Mouse (Mus musculus) MEL (cell line): ENCODE data around the gene Pabpc1l. TPM values are rescaled to one million over a fixed set of nuclear protein-coding genes. Genes with fewer than 3 reads are reported as not detected.
A peak's percentile ranks its signal among the peaks of the same experiment; 100 is the strongest.

Source experiments
- DNase-seq: peaks from one replicate; pipeline ENCODE4 v3.0.0; 2011; ENCODE audit warnings: low read depth, low spot score
- H3K27ac ChIP-seq: 2 replicates; pipeline ENCODE4 v1.5.1; 2012; ENCODE audit warnings: low read depth, mild to moderate bottlenecking, control low read depth, low read length, moderate library complexity; ENCODE audit not compliant: control insufficient read depth
- H3K27me3 ChIP-seq, 2 experiments: fragments of 150-350 bp in 1 of 2; sonication (generic) in 1 of 2; 2 replicates each; pipeline ENCODE4 v1.6.1; 2012; ENCODE audit warnings: low read length in 2 of 2, mild to moderate bottlenecking in 2 of 2, improper control_type of control experiment in 1 of 2, moderate library complexity in 1 of 2; ENCODE audit not compliant: insufficient read depth in 2 of 2, control insufficient read depth in 1 of 2
- H3K36me3 ChIP-seq, 2 experiments: 2 replicates each; pipeline ENCODE4 v1.6.1; 2012 to 2014; ENCODE audit warnings: low read length in 2 of 2, improper control_type of control experiment in 1 of 2, inconsistent platforms in 1 of 2, mild to moderate bottlenecking in 1 of 2; ENCODE audit not compliant: insufficient read depth in 2 of 2, control insufficient read depth in 1 of 2
- H3K4me1 ChIP-seq, 2 experiments: fragments of 150-350 bp in 1 of 2; sonication (generic) in 1 of 2; 2 replicates each; pipeline ENCODE4 v1.6.1; 2012; ENCODE audit warnings: low read length in 2 of 2, improper control_type of control experiment in 1 of 2, mild to moderate bottlenecking in 1 of 2; ENCODE audit not compliant: insufficient read depth in 2 of 2, control insufficient read depth in 1 of 2
- H3K4me3 ChIP-seq, 2 experiments: fragments of 150-350 bp in 1 of 2; sonication (generic) in 1 of 2; 2 replicates each; pipeline ENCODE4 v1.5.1; 2012; ENCODE audit warnings: low read depth in 2 of 2, low read length in 2 of 2, mild to moderate bottlenecking in 2 of 2, moderate library complexity in 2 of 2, control low read depth in 1 of 2, improper control_type of control experiment in 1 of 2; ENCODE audit not compliant: control insufficient read depth in 1 of 2, insufficient read depth in 1 of 2
- H3K79me2 ChIP-seq: 2 replicates; pipeline ENCODE4 v1.6.1; 2012; ENCODE audit warnings: mild to moderate bottlenecking, low read length, moderate library complexity; ENCODE audit not compliant: control insufficient read depth, poor library complexity, insufficient read depth
- H3K9ac ChIP-seq: 2 replicates; pipeline ENCODE4 v1.6.1; 2012; ENCODE audit warnings: low read depth, mild to moderate bottlenecking, control low read depth, low read length, moderate library complexity; ENCODE audit not compliant: control insufficient read depth, poor library complexity, severe bottlenecking
- H3K9me3 ChIP-seq: fragments of 150-350 bp; sonication (generic); replicated peaks from 2 replicates; pipeline ENCODE4 v1.6.1; 2012; ENCODE audit warnings: mild to moderate bottlenecking, low read length, improper control_type of control experiment, moderate library complexity; ENCODE audit not compliant: insufficient read depth
- BHLHE40 ChIP-seq: IDR thresholded peaks from 2 replicates; pipeline ENCODE4 v1.6.1; 2012; ENCODE audit warnings: low read depth, mild to moderate bottlenecking, inconsistent platforms, low read length, improper control_type of control experiment, borderline replicate concordance
- CHD1 ChIP-seq: IDR thresholded peaks from 2 replicates; pipeline ENCODE4 v1.6.1; 2012; ENCODE audit warnings: low read depth, mild to moderate bottlenecking, inconsistent platforms, low read length, improper control_type of control experiment
- CTCF ChIP-seq, 3 experiments: IDR thresholded peaks in 2 of 3; conservative IDR thresholded peaks in 1 of 3; 2 replicates each; pipeline ENCODE4 v1.5.1; 2011 to 2012; ENCODE audit warnings: low read length in 3 of 3, low read depth in 2 of 3, mild to moderate bottlenecking in 2 of 3, improper control_type of control experiment in 1 of 3, inconsistent platforms in 1 of 3, mixed read lengths in 1 of 3, moderate library complexity in 1 of 3; ENCODE audit not compliant: control insufficient read depth in 1 of 3, insufficient read depth in 1 of 3, poor library complexity in 1 of 3, severe bottlenecking in 1 of 3
- E2F4 ChIP-seq: IDR thresholded peaks from 2 replicates; pipeline ENCODE4 v1.6.1; 2011; ENCODE audit warnings: low read depth, low read length, improper control_type of control experiment, borderline replicate concordance
- ELF1 ChIP-seq: IDR thresholded peaks from 2 replicates; pipeline ENCODE4 v1.6.1; 2014; ENCODE audit warnings: low read depth, mild to moderate bottlenecking, inconsistent platforms, low read length, improper control_type of control experiment, moderate library complexity
- EP300 ChIP-seq, 2 experiments: IDR thresholded peaks; 2 replicates each; pipeline ENCODE4 v1.6.1; 2011; ENCODE audit warnings: improper control_type of control experiment in 2 of 2, low read length in 2 of 2, low read depth in 1 of 2, mild to moderate bottlenecking in 1 of 2
- ETS1 ChIP-seq: IDR thresholded peaks from 2 replicates; pipeline ENCODE4 v1.6.1; 2012; ENCODE audit warnings: low read depth, mild to moderate bottlenecking, inconsistent platforms, low read length, improper control_type of control experiment, moderate library complexity
- GABPA ChIP-seq: IDR thresholded peaks from 2 replicates; pipeline ENCODE4 v1.6.1; 2012; ENCODE audit warnings: low read depth, mild to moderate bottlenecking, inconsistent platforms, low read length, improper control_type of control experiment, moderate library complexity
- GATA1 ChIP-seq: IDR thresholded peaks from 2 replicates; pipeline ENCODE4 v1.6.1; 2011; ENCODE audit warnings: low read depth, low read length, improper control_type of control experiment
- HCFC1 ChIP-seq: IDR thresholded peaks from 2 replicates; pipeline ENCODE4 v1.6.1; 2012; ENCODE audit warnings: low read depth, mild to moderate bottlenecking, inconsistent platforms, low read length, improper control_type of control experiment, moderate library complexity
- JUND ChIP-seq: IDR thresholded peaks from 2 replicates; pipeline ENCODE4 v1.6.1; 2011; ENCODE audit warnings: low read depth, mild to moderate bottlenecking, improper control_type of control experiment, low read length
- KAT2A ChIP-seq: conservative IDR thresholded peaks from 2 replicates; pipeline ENCODE4 v1.6.1; 2012; ENCODE audit warnings: low read depth, low read length, improper control_type of control experiment, inconsistent platforms
- MAX ChIP-seq: IDR thresholded peaks from 2 replicates; pipeline ENCODE4 v1.6.1; 2011; ENCODE audit warnings: low read length, improper control_type of control experiment
- MXI1 ChIP-seq: IDR thresholded peaks from 2 replicates; pipeline ENCODE4 v1.6.1; 2011; ENCODE audit warnings: mild to moderate bottlenecking, low read depth, low read length, improper control_type of control experiment
- MYB ChIP-seq: IDR thresholded peaks from 2 replicates; pipeline ENCODE4 v1.6.1; 2011; ENCODE audit warnings: mild to moderate bottlenecking, low read depth, low read length, improper control_type of control experiment
- MYC ChIP-seq: IDR thresholded peaks from 2 replicates; pipeline ENCODE4 v1.6.1; 2011; ENCODE audit warnings: low read depth, mild to moderate bottlenecking, low read length, improper control_type of control experiment, moderate library complexity
- NELFE ChIP-seq: IDR thresholded peaks from 2 replicates; pipeline ENCODE4 v1.6.1; 2011; ENCODE audit warnings: low read depth, low read length, improper control_type of control experiment
- POLR2AphosphoS5 ChIP-seq: IDR thresholded peaks from 2 replicates; pipeline ENCODE4 v1.6.1; 2012; ENCODE audit warnings: low read depth, borderline replicate concordance, mild to moderate bottlenecking, inconsistent platforms, low read length, moderate library complexity, mixed read lengths
- RCOR1 ChIP-seq: IDR thresholded peaks from 2 replicates; pipeline ENCODE4 v1.6.1; 2012; ENCODE audit warnings: low read depth, mild to moderate bottlenecking, inconsistent platforms, low read length, improper control_type of control experiment
- SIN3A ChIP-seq: IDR thresholded peaks from 2 replicates; pipeline ENCODE4 v1.6.1; 2012; ENCODE audit warnings: low read length, improper control_type of control experiment, inconsistent platforms
- SMC3 ChIP-seq: IDR thresholded peaks from 2 replicates; pipeline ENCODE4 v1.6.1; 2011; ENCODE audit warnings: low read depth, low read length, improper control_type of control experiment
- TAL1 ChIP-seq: IDR thresholded peaks from 2 replicates; pipeline ENCODE4 v1.6.1; 2012; ENCODE audit warnings: mild to moderate bottlenecking, inconsistent platforms, low read length, moderate library complexity, mixed read lengths
- TCF12 ChIP-seq: IDR thresholded peaks from 2 replicates; pipeline ENCODE4 v1.6.1; 2014; ENCODE audit warnings: low read depth, mild to moderate bottlenecking, inconsistent platforms, low read length, improper control_type of control experiment, moderate library complexity
- UBTF ChIP-seq: IDR thresholded peaks from 2 replicates; pipeline ENCODE4 v1.6.1; 2012; ENCODE audit warnings: low read depth, mild to moderate bottlenecking, inconsistent platforms, low read length, improper control_type of control experiment, moderate library complexity, borderline replicate concordance; ENCODE audit not compliant: insufficient read depth
- USF1 ChIP-seq: IDR thresholded peaks from 2 replicates; pipeline ENCODE4 v1.6.1; 2014; ENCODE audit warnings: low read depth, mild to moderate bottlenecking, inconsistent platforms, low read length, improper control_type of control experiment, moderate library complexity
- USF2 ChIP-seq, 2 experiments: IDR thresholded peaks; 2 replicates each; pipeline ENCODE4 v1.6.1; 2011 to 2012; ENCODE audit warnings: improper control_type of control experiment in 2 of 2, low read length in 2 of 2, borderline replicate concordance in 1 of 2, inconsistent platforms in 1 of 2, low read depth in 1 of 2, mild to moderate bottlenecking in 1 of 2; ENCODE audit not compliant: insufficient read depth in 1 of 2
- ZC3H11A ChIP-seq: IDR thresholded peaks from 2 replicates; pipeline ENCODE4 v1.6.1; 2012; ENCODE audit warnings: low read depth, mild to moderate bottlenecking, inconsistent platforms, low read length, improper control_type of control experiment
- ZKSCAN1 ChIP-seq: IDR thresholded peaks from 2 replicates; pipeline ENCODE4 v1.6.1; 2012; ENCODE audit warnings: low read depth, mild to moderate bottlenecking, inconsistent platforms, low read length, improper control_type of control experiment, moderate library complexity
- ZNF384 ChIP-seq: IDR thresholded peaks from 2 replicates; pipeline ENCODE4 v1.6.1; 2012; ENCODE audit warnings: low read depth, mild to moderate bottlenecking, inconsistent platforms, low read length, improper control_type of control experiment
- polyA plus RNA-seq, 2 experiments: library from polyadenylated mRNA; stranded (reverse) in 1 of 2; unstranded in 1 of 2; fragments of >175 nt in 1 of 2; fragments of >200 nt in 1 of 2; gene quantifications; 2 replicates each; pipeline versions ENCODE4 v1.2.1 to v1.2.4; 2012; ENCODE audit warnings: low replicate concordance in 2 of 2, low read depth in 1 of 2; ENCODE audit not compliant: insufficient read length in 2 of 2, insufficient read depth in 1 of 2, missing spikeins in 1 of 2
- total RNA-seq: library from RNA; depleted of rRNA; stranded (reverse); fragments of 300-350 nt; gene quantifications from 2 replicates; pipeline ENCODE4 v1.2.3, GENCODE M21; 2012

Gene Pabpc1l
- total and polyA plus RNA-seq, 3 experiments = 0.27 to 0.40 TPM; not detected in 1

DNA sequence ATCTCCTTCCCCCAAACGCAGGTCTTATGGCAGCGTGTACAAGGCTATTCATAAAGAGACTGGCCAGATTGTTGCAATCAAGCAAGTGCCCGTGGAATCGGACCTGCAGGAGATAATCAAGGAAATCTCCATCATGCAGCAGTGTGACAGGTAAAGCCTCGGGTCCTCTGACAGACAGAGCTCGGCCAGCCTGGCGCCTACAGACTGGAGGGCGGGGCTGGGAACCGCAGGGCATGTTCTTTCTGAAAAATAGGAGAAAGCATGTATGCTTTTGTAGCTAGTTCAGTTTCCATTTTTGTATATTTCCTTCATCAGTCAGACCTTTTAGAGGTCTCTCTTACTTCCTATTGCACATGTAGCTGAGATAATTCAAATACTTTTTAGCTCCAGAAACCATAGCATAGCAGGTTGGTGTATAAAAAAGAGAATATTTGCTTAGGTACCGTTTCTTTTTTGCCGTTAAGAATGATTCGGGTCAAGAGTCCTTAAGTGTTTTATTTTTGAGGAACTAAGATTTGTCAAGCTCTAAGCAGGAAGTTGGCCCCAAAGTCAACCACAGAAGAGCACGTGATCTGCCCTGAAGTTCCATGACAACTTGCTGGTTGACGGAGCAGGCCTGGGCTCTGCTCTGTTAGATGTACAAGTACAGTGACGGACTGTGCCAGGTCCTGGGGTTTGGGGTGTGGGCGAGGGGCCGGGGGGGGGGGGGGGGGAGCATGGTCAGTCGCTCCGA, 58.5 kb downstream of the Pabpc1l start:
- H3K36me3 ChIP-seq = peaks cover 18 to 27% of the 10 kb centered on the region in 2 experiments

DNA sequence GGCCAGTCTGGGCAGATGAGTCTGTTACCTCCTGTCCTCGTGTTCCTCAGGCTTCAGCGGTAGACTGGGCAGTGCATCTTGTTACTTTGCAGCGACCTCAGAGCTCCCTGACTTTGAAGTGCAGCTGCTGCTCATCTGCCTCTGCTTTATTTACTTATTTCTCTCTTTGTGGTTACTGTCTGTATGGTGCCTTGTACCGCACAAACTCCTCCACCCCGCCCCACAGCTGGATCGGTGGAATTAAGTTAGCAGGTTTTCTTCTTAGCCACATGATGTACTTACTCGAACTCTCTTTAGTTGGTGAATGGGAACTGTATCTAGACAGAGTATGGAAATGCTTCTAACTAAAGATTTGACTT, 59.1 kb downstream of the Pabpc1l start:
- no peaks in the 10 kb centered on the region for H3K27me3 ChIP-seq
- no peaks in the 10 kb centered on the region for H3K9me3 ChIP-seq
- peak overlapping the region; percentile 40 for H3K9ac ChIP-seq
- no peak overlapping the region for H3K4me3 ChIP-seq
- peaks cover 18 to 21% of the 10 kb centered on the region in 2 experiments for H3K36me3 ChIP-seq
- peak; percentile 32 for DNase-seq
- H3K27ac ChIP-seq = peak overlapping the region; percentile 81
- peaks cover 2% of the 10 kb centered on the region for H3K79me2 ChIP-seq
- peaks cover 16 to 18% of the 10 kb centered on the region in 2 experiments for H3K4me1 ChIP-seq
- no peak for TF ChIP-seq JUND
- no peak for TF ChIP-seq RCOR1
- no peak for TF ChIP-seq ZKSCAN1
- no peak for TF ChIP-seq UBTF
- TF ChIP-seq SMC3 = no peak
- no peak for TF ChIP-seq ZC3H11A
- no peak for TF ChIP-seq CHD1
- TF ChIP-seq ZNF384 = no peak
- TF ChIP-seq CTCF (IDR thresholded peaks at IDR 0.05 in 2 of 3, conservative IDR thresholded peaks at IDR 0.05 in 1 of 3; ENCODE audit: control insufficient read depth in 1 of 3, insufficient read depth in 1 of 3, low read depth in 2 of 3, low read length in 3 of 3, poor library complexity in 1 of 3, severe bottlenecking in 1 of 3) = no peak
- no peak for TF ChIP-seq GATA1

More for the DNA sequence above, 58.5 kb downstream of the Pabpc1l start:
- H3K4me3 ChIP-seq = peak overlapping the region in 1 of 2 experiments; percentile 44; a peak in 2 of 4 replicates
- peak overlapping the region; percentile 4 for H3K9ac ChIP-seq
- DNase-seq = peak; percentile 94
- no peaks in the 10 kb centered on the region for H3K27me3 ChIP-seq
- H3K9me3 ChIP-seq = no peaks in the 10 kb centered on the region
- peaks cover 2% of the 10 kb centered on the region for H3K79me2 ChIP-seq
- H3K4me1 ChIP-seq = peaks cover 18 to 20% of the 10 kb centered on the region in 2 experiments
- TF ChIP-seq HCFC1 (0 out of 2 replicates have a peak, but pooled peaks have one; percentile 35), USF1 (peak; percentile 97), TCF12 (no peak), E2F4 (no peak), ETS1 (peak; percentile 59; the same call in 1 of the 2 replicates), MAX (peak; percentile 96), CTCF (IDR thresholded peaks at IDR 0.05 in 2 of 3, conservative IDR thresholded peaks at IDR 0.05 in 1 of 3; ENCODE audit: control insufficient read depth in 1 of 3, insufficient read depth in 1 of 3, low read depth in 2 of 3, low read length in 3 of 3, poor library complexity in 1 of 3, severe bottlenecking in 1 of 3) (no peak), RCOR1 (peak; percentile 80; the same call in 1 of the 2 replicates), MYB (0 out of 2 replicates have a peak, but pooled peaks have one; percentile 39), ELF1 (peak; percentile 77), SIN3A (peak; percentile 81), EP300 (IDR thresholded peaks at IDR 0.05; ENCODE audit: low read depth in 1 of 2, low read length in 2 of 2) (peak; percentile 21 to 66; a peak in 3 of 4 replicates), BHLHE40 (peak; percentile 93), ZNF384 (no peak), MYC (no peak; the same call in 1 of the 2 replicates), POLR2AphosphoS5 (no peak), MXI1 (peak; percentile 76), USF2 (IDR thresholded peaks at IDR 0.05; ENCODE audit: borderline replicate concordance in 1 of 2, insufficient read depth in 1 of 2, low read depth in 1 of 2, low read length in 2 of 2) (peak; percentile 65 to 87), GABPA (no peak), TAL1 (no peak), KAT2A (no peak), NELFE (no peak)
- H3K27ac ChIP-seq = peak overlapping the region; percentile 81
